Mouse (Mus musculus): ENCODE measurements at regions not wholly inside any gene's neighbourhood (a gene's known extent, or its start where the extent isn't known, plus 50 kb on each side); places are given as distances from the start of the nearest gene placed in this dataset.

DNA sequence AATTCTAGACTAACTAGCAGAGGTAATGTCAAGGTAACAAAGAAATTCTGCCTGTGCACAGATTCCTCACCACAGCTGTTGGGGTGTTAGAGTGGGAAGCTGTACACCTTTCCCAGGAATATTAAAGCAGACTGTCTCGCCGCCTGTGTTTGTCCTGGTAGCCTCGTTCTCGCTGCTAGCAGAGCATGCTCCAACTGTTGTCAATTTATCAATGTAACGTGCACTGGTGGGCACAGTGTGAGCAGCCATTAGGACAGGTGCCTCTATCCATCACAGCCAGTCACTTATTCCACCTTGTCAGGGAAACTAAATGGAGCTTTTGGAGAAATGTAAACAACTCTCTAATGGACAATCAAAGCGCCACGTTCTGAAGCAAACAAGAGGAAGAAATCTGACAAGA, 339.4 kb downstream of the Lmo4 start:
- ATAC-seq (ENCODE audit: extremely low read depth, insufficient number of reproducible peaks, low FRiP score, poor library complexity, severe bottlenecking), result no peak

DNA sequence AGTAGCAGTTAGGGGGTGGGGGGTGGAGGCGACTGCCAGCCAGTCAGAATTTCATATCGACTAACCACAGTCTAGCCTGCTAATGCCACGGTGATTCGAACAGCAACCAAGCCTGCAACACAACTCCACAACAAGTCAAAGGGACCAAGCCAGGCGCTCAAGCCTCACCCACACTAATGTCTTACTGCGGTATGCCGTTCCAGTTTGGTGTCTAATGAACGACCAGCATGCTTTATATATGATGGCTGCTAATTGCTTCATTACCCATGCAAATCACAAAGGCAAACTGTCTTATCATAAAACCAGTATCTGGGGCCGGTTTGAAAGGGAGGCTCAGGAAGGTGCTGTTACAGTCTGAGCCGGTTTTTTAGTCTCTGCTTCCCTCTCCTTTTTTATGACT, 340.5 kb downstream of the Lmo4 start:
- ATAC-seq (ENCODE audit: extremely low read depth, insufficient number of reproducible peaks, low FRiP score, poor library complexity, severe bottlenecking), result no peak

DNA sequence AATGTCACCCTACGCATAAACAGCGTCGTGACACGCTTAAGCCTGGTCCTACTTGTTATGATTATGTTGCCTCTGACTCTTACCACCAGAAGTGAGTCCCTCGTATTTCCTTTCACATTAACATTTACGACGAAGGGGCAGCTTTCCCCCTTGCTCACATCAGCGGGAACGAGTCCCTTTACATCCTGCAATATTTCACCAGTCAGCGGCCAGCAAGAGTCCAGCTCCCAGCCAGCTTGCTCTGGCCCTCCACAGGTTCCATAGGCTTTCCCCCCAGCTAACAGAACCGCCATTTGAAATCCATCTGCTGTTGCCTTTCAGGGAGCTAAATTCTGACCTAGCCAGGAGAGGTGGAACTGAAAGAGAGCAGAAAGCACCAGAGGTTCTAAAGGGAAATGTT, 342.5 kb downstream of the Lmo4 start:
- no peak for ATAC-seq (ENCODE audit: extremely low read depth, insufficient number of reproducible peaks, low FRiP score, poor library complexity, severe bottlenecking)

DNA sequence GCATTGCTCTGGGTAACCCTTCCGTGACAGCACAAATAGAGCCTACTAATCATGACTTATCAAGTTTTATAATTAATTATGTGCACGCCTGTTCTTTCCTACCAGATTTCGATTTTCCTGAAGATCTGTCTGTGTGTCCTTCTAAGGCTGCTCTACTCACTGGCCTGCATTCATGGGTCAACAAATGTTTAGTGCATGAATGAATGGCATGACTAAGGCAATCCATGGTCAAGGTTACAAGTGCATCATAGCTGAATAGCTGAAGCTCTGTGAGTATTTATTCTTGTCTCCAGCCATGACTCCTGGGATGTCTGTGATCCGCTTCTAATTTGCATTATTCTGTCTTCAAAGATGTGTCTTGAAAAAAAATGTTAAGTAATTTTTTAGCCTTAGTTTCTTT, 343.2 kb downstream of the Lmo4 start:
- no peak for ATAC-seq (ENCODE audit: extremely low read depth, insufficient number of reproducible peaks, low FRiP score, poor library complexity, severe bottlenecking)

DNA sequence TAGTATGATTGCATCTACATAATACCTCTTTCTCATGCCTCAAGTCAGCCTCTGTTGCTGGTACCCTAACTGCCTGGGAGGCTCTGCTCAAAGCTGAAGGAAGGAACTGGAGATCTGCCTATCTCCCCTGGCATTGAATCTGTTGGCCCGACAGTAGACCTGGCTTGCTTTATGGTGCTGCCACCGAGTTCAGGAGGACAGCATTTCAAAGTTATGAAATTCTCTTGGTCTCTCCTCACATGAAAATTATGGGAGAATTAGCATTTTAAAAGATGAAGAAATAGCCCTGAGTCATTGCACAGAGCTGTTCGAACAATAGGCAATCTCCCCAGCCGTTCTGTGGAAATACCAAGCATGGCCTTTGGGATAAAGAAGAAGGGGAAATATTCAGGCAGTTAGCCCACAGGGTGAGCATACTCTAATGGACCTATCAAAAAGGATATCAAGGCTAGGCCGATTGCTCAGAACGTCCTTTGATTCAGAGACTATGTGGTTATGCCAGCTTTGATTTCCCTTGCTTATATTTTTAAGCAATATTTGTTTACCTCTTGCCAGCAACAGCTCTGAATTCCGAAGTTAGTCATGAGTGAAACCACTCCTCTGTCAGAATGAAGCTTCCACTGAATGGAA, 369.3 kb downstream of the Lmo4 start:
- no peak for ATAC-seq (ENCODE audit: extremely low read depth, insufficient number of reproducible peaks, low FRiP score, poor library complexity, severe bottlenecking)

DNA sequence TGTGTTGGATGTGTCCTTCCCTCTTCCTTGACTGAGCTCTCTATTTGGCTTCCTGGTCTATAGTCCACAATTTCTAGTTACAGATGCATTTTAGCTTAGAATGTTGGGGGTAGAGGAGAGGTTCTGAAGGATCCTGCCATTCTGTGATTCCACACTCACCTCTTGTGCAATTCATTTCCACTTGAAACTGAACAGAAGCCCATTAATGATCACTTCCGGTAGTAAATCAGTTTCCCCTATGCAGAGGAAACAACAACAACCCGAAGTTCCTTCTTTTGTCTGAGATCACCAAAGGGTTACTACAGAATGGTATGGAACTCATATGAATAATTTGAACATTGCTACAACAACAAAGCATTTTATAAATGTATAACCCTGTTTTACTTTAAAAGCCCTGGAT, 370.3 kb downstream of the Lmo4 start:
- ATAC-seq (ENCODE audit: extremely low read depth, insufficient number of reproducible peaks, low FRiP score, poor library complexity, severe bottlenecking), result no peak

DNA sequence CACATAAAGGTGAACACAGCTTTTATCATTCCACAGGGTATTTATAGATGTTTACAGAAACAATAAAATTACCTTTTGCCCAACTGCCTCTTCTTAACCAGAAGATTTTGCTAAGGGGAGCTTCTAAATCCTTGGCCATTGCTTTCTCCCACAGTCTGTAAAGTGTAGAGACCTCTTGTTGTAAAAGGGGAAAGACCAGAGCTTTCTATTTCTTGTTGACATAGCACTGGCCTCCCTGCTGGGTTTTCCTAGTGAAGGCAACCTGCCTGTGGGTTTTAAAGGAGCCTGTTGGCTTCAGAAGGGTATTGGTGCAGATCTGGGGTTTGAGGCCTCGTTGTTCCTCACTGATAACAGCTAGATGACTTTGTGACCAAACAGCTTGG, 381.6 kb downstream of the Lmo4 start:
- no peak for ATAC-seq (ENCODE audit: extremely low read depth, insufficient number of reproducible peaks, low FRiP score, poor library complexity, severe bottlenecking)

DNA sequence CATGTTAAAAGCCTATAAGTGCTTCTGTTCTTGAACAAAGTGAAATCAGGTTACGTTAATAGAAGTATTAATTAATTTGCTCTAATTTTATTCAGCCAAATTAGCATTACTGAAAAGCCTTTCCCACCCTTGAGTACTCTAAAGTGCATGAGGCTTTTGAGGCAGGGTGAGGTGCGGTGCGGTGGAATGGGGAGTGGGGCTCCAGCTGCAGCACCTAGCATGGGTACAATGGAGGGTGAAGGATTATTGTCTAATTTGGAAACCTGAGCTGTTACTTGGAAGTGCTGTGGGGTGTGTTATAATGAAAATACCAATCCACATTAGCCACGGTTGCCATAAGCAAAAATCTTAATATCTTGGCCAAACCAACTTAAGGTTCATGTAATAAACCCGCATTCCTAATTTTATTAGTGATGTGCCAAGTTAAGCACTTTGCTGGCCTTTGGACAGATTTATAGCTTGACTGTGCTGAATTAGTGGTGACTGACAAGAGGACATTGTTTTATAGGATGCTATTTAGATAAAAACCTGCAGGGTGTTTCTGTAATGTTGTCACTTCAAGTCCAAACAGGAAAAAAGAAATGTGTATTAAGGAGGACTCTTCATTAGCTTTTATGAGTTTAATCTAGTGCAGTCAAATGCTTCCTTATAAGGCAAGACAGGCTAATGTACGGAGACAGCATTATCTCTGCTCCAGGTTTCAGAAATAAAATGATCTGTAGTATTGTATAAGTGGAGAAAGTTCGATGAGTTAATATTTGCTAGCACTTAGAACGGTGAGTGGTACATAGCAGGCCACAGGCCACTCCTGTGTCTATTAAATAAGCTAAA, 382.2 kb downstream of the Lmo4 start:
- no peak for ATAC-seq (ENCODE audit: extremely low read depth, insufficient number of reproducible peaks, low FRiP score, poor library complexity, severe bottlenecking)

DNA sequence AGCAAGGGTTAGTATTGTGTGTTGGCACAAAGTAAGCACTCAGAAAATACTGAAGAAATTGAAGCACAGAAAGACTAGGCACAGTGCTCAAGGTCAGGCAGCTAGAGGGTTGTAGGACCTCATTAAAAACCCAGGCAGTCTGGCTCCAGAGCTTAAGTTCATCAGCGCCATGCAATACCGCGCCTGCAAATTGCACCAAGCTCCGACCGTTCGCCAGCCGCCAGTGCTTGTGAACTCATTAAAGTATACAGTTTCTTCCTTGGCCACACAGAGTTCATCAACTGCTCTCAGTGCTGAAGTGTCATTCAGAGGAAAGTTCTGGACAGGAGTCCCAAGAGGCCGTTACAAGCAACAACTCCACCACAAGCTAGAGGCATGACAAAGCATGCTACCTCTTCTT, 397.5 kb downstream of the Lmo4 start:
- no peak for ATAC-seq (ENCODE audit: extremely low read depth, insufficient number of reproducible peaks, low FRiP score, poor library complexity, severe bottlenecking)

DNA sequence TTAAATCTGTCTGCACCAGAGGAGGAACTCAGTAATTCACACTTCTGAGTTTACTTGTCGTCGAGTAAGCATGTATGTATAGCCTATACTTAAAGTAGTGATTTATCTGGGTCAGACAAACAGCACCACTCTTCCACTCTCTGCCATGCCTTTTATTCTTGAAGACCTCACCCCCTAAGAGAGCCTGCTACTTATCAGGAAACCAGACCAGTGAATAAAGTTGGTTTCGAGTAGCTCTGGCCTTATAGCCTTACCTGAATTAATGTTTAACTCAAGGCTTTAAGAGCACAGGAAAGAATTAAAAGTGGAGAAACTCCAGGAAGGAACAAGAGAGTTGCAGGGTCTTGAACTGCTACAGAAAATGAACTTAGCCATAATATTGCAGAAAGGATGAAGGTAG, 398.1 kb downstream of the Lmo4 start:
- no peak for ATAC-seq (ENCODE audit: extremely low read depth, insufficient number of reproducible peaks, low FRiP score, poor library complexity, severe bottlenecking)

DNA sequence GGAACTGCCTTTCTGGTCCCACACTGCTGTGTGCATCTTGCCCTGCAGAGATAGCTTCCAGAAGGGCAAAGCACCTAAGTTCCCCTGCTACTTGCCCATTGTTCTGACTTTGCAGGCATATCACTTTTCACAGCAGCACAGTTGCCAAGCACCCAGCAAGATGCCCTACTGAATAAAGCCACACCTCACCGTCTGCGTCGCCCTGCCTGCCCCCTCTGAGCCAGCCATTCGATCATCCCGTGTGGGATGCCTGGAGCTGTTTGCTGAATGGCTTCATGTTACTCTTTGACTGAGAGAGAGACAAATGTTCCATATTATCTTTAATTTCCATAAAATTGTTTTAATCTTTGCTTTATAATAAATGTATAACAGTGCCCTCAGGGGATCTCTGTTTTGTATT, 407.2 kb downstream of the Lmo4 start:
- ATAC-seq (ENCODE audit: extremely low read depth, insufficient number of reproducible peaks, low FRiP score, poor library complexity, severe bottlenecking), result no peak

DNA sequence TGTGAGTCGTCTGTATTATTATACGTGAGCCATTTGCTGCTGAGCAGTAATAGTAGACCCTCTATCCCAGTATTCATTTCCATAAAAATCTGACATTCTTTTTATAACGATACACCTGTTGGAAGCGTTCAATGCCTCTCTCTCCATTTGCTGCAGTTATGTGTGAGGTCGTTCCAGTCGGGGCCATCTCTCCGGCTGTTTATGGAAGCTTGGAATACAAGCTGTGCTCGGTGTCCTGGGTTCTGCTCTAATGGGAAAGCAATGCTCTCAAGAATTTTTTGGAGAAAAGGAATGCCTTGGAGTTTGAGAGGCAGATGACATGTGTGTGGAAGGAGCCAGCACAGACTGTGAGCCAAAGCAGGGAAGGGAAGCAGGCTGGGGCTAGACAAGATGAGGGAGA, 414.1 kb downstream of the Lmo4 start:
- ATAC-seq (ENCODE audit: extremely low read depth, insufficient number of reproducible peaks, low FRiP score, poor library complexity, severe bottlenecking), result no peak

DNA sequence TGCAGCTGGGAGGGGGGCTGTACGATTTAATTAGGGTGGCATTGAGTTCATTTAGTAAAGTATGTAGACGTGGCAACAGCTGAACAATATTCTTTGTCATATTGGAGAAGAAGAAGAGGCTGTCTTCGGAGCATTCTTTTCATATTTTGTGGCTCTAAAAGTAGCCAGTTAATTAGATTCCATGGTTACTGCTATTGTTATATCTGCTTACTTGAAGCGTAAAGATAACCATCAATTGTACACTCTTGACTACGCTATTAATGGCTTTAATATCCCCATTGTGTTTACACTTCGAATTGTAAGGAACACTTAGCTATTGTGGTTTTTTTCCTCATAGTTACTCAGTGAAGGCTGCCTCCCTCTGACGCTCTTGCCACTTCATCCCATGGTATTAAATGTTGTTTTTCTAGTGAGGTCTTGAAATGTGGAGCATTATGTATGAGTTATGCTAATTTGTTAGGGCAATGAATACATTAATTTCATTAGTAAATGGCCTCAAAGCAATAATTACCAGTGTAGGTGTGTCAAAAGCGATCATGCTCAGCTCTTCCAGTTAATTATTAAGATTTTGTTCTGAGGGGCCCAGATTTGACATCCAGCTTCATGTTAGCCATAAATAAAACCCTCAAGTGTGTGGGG, 415.0 kb downstream of the Lmo4 start:
- no peak for ATAC-seq (ENCODE audit: extremely low read depth, insufficient number of reproducible peaks, low FRiP score, poor library complexity, severe bottlenecking)

DNA sequence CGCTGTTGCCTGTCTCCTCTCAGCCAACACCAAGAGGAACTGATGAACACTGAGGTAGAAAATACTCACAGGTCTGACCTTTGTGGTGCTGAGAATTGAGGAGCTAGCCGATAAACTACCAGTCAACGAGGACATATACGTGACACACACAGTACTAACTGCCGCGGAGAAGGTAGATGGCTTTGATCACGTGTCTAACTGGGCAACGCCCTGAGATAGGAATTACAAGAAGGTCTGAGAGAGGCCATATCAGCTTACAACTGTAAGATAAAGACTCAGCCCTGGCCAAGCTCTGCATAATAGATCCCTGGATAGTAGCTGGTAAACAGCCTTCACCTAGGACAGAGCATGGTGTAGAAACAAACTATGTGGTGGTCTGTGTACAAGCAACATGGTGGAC, 418.1 kb downstream of the Lmo4 start:
- ATAC-seq (ENCODE audit: extremely low read depth, insufficient number of reproducible peaks, low FRiP score, poor library complexity, severe bottlenecking), result no peak

DNA sequence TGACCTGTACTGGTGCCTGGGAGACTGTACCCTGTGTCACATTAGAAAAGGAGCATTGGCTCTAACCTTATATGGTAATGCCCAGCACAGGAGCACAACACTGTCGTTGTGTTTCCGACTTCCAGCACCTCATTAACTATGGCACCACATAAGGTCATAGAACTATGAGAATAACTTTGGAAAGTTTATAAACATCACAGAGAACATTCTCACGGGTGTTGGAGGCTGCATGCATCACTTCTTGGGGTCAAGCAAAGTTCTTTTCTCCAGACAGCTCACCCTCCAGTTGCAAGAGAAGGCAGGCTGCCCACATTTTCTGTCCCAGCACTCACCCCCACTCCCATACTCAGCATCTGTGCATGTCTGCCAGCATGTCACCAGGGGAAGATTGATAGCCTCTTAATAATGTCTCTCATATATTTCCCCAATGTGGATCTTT, 420.6 kb downstream of the Lmo4 start:
- no peak for ATAC-seq (ENCODE audit: extremely low read depth, insufficient number of reproducible peaks, low FRiP score, poor library complexity, severe bottlenecking)

DNA sequence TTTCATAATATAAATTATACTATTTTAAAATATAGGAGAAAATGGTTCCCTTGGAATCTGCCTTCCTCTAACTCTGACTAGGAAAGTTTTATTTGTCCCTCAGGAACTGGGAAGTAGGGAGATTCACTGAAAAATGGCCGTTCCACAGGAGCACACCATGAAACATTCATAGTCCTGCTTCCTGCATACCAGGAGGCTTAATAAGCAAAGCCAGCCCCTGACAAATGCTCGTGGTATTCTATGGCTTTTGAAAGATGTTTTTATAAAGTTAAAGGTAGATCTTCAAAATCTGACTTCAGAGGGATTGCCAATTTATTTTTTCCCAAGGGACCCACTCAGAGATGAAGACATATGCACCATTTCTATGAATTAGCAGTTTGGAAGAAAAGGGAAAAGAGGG, 426.9 kb downstream of the Lmo4 start:
- no peak for ATAC-seq (ENCODE audit: extremely low read depth, insufficient number of reproducible peaks, low FRiP score, poor library complexity, severe bottlenecking)

DNA sequence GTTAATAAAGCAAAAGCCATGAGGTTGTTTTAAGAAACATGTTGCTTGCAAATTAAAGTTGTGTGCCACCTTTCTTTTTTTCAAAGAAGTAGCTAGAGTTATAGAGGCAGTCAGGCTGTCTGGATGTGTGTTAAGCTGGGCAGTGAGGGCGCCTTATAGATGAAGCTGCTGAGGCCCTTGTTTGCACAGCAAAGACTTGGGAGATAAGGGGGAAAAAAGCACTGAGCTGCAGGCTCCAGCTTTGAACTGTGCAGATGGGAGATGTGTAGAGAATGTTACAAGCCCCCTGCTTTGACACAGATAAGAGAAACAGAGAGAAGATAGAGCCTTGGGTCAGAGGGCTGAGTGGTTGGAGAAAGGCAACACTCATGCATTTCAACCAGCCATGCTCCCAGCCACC, 445.7 kb downstream of the Lmo4 start:
- ATAC-seq (ENCODE audit: extremely low read depth, insufficient number of reproducible peaks, low FRiP score, poor library complexity, severe bottlenecking), result no peak

DNA sequence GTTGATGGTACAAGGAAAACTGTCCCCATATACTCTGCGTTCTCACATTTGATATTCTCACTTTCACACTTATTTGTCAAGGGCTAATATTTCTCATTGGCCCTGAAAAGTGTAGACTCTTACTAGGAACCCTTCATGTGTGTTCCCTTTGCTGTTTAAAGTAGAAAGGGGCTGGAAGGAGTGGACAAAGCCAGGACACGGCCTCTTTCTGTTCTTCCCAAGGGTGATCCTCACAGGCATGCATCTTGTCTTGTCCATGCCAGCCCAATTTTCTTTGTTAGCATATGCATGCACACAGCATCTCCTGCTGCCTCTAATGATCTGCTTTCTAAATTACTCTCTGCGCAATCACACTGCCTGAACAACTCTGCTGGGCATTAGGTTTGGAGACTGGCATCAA, 451.8 kb downstream of the Lmo4 start:
- no peak for ATAC-seq (ENCODE audit: extremely low read depth, insufficient number of reproducible peaks, low FRiP score, poor library complexity, severe bottlenecking)

DNA sequence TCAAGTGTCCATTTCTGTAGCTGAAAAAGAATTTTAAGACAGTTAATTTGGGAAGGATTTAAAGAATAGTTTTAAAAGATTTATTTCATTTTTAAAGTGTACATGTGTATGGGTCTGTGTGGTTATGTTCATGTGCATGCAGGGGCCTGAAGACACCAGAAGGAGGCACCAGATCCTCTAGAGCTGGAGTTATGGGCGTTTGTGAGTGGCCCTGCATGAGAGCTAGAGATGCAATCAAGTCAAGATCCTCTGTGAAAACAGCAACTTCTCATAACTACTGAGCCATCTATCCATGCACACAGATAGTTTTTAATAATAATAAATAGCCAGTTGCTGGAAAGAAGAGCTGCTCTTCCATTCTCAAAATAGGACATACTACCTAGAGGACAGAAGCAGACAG, 452.4 kb downstream of the Lmo4 start:
- ATAC-seq (ENCODE audit: extremely low read depth, insufficient number of reproducible peaks, low FRiP score, poor library complexity, severe bottlenecking), result no peak

DNA sequence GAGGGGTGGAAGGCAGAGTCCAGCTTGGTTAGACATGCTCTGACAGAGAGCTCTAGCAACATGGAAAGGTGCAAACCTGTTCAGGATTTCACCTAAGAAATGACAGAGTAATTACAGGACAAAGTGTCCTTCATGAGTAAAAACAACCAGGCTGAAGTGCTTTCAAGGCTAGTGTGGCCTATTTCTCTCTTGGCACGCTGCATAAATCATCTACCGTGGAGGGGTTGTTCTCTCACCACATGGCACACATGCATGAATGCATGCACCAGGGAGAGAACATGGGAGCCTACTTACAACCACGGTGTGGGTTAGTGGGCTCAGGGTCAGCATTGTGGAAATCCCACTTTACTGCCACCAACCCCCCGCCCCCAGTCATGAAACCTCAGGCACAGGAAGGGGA, 454.9 kb downstream of the Lmo4 start:
- no peak for ATAC-seq (ENCODE audit: extremely low read depth, insufficient number of reproducible peaks, low FRiP score, poor library complexity, severe bottlenecking)
